Mouse (Mus musculus) splenic B cell, adult 2 months (primary cell): ENCODE data around the gene Endou.

ENCODE experiments used
- DNase-seq: peaks from one replicate; pipeline ENCODE4 v3.0.0-alpha.2; 2011; ENCODE audit warnings: low read depth, low spot score
- H3K27me3 ChIP-seq: 2 replicates; pipeline ENCODE4 v1.6.1; 2012; ENCODE audit warnings: mild to moderate bottlenecking, low read length, moderate library complexity, mixed read lengths; ENCODE audit not compliant: control insufficient read depth, poor library complexity, insufficient read depth, severe bottlenecking
- H3K36me3 ChIP-seq: 2 replicates; pipeline ENCODE4 v1.6.1; 2012; ENCODE audit warnings: mild to moderate bottlenecking, low read length, moderate library complexity, mixed read lengths; ENCODE audit not compliant: control insufficient read depth, poor library complexity, insufficient read depth, severe bottlenecking

Gene Endou

DNA sequence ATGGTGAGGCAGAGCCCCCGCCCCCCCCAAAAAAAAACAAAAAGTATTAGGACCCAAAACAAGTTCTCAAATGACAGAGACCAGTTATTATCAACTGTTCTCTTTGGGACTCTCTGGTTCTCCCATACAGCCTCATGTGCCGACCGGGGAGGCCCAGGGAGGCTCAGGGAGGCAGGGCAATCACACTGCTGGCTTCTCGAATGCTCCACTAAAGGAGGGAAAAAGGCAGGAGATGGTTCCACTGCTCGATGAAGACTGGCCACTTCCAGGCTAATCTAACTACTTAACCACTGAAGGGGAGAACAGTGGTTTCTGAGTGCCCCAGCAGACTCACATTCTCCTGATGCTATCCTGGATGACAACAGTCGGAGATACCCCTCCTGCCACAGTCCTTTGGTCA, 18.6 kb downstream of the Endou start:
- no peak for DNase-seq
- no peaks in the 10 kb centered on the region for H3K36me3 ChIP-seq
- H3K27me3 ChIP-seq = no peaks in the 10 kb centered on the region

DNA sequence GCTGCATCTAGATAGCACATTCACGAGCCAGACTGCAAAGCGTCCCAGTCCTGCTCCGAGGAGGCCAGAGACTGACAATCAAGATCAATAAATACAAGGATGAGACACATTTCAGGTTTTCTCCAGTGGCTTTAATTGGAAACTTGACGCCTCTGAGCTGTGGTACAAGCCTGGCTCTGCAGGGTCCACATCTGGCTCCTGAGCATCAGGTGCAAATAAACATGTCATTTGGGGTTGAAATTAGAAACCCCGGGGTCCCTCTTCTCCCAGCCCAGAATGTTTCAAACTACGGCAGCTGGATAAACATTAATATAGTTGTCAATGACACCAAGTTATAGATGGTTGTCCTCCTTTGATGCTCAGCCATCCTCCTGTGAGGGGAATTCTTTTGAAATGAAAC, 20.2 kb downstream of the Endou start:
- Histone ChIP-seq H3K36me3 (no peaks in the 10 kb centered on the region), H3K27me3 (no peaks in the 10 kb centered on the region)
- no peak for DNase-seq

DNA sequence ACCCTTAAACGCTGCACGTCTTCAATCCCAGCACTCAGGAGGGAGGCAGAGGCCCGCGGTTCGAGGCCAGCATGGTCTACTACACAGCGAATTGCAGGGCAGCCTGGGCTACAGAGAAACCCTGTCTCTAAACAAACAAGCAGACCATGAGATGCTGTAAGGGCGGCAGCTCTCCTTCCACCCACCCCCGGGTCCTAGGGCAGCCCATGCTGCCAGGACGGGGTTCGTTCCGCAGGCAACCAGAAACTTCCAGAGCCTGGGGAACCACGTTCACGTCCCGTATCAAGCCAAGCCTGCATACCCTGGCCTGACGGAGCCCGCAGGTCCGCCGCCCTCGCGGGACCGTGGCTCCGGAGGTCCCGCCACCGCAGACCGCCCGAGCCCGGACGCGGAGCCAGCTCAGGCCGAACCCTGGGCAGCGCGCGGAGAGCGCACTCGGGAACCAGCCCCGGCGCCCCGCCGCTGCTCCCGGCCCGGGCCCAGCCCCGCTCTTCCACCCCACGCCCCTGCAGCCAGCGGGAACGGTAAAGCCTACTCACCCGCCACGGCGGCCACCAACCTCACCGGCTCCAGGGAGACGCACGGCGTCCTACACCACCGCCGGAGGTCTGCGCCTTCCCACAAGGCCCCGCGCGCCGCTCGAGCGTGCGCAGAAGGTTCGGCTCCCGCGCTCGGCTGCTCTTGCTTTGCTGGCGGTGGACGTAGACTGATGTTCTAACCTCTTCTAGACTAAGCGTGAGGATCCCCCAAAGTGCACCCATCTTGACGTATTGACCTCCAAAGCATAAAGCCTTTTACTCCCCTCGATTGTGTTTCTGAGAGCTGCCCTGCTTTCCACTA, 25.7 kb downstream of the Endou start, which contains the start of gene Rpap3:
Gene Rpap3, minus strand, starts transcription at position 615 of the 840 bp plus-strand sequence.
- peak; percentile 81 for DNase-seq
- Histone ChIP-seq H3K27me3 (no peaks in the 10 kb centered on the region), H3K36me3 (peaks cover under 1% of the 10 kb centered on the region; the same call in 1 of the 2 replicates)

DNA sequence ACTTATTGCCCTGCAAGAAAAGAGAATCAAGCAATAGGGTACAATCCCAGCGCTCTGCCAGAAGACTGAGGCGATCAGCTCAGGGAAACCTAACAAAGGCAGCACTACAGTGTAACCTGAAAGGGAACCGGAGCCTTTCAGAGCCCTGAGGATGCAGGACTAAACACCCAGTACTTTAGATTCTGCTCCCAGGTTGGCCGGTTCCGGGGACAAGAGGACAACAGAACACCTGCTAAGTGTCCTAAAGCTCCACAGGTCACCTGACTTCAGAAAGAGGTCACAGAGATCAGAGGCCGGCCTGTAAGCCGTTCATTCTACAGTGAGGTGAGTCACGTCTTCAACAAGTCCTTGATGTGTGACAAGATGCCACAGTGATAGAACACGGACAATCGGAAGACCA, 34.5 kb downstream of the Endou start:
- H3K36me3 ChIP-seq = peaks cover 19% of the 10 kb centered on the region
- no peak for DNase-seq
- H3K27me3 ChIP-seq = no peaks in the 10 kb centered on the region; the same call in 1 of the 2 replicates

DNA sequence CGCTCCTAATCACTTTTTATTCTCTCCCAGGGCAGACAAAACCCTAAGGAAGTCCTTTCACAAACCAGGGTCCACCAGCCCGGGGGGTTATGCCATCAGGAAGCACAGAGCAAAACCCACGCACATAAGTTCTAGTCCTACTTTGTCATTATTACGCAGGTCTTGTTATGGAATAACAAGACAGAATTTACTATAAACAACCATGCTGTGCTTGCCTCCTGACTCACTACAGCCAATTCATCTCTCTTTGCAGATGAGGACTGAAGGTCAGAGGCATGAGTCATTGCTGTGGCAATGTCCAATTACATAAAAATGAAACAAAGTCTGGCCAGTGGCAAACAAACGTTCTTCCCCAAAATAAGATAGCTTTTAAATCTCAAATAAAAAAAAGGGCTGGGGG, 37.7 kb downstream of the Endou start:
- no peak for DNase-seq
- no peaks in the 10 kb centered on the region; the same call in 1 of the 2 replicates for H3K27me3 ChIP-seq
- H3K36me3 ChIP-seq = peaks cover 20% of the 10 kb centered on the region

DNA sequence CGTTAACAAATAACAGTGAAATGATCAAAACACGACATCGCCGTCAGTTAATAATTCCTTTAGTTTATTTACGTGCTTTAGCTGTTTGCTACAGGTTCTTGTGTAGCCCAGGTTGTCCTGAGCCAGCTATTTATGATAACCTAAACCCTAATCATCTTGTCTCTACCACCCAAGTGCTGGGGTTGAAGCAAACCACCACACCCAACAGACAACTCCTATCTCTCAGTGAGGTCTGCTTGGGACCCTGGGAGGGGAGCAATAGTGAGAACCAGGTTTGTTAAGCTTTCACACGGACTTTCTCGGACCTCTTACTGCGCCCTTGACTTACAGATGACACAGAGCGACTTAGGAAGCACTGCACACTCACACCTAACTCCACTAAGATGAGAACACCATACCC, 47.0 kb downstream of the Endou start:
- DNase-seq = no peak
- Histone ChIP-seq H3K27me3 (no peaks in the 10 kb centered on the region), H3K36me3 (peaks cover 24% of the 10 kb centered on the region)

DNA sequence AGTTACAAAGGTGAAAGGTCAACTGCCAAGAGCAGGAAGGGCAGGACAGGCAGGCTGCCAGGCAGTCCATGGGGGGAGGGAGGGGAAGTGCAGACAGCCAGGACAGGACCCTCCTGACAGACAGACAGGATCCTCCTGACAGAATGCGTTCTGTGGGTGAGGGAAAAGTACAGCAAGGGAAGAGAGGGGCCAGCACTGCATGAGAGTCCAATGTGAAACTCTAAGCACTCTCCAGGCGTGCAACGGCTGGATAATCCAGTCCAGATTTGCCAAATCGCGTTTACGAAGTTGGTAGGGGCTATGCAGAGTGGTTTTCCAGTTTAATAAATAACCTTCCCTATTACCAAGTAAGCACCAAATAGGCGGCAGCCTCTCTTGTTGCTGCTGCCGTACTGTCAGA, 49.1 kb downstream of the Endou start:
- DNase-seq = no peak
- no peaks in the 10 kb centered on the region for H3K27me3 ChIP-seq

DNA sequence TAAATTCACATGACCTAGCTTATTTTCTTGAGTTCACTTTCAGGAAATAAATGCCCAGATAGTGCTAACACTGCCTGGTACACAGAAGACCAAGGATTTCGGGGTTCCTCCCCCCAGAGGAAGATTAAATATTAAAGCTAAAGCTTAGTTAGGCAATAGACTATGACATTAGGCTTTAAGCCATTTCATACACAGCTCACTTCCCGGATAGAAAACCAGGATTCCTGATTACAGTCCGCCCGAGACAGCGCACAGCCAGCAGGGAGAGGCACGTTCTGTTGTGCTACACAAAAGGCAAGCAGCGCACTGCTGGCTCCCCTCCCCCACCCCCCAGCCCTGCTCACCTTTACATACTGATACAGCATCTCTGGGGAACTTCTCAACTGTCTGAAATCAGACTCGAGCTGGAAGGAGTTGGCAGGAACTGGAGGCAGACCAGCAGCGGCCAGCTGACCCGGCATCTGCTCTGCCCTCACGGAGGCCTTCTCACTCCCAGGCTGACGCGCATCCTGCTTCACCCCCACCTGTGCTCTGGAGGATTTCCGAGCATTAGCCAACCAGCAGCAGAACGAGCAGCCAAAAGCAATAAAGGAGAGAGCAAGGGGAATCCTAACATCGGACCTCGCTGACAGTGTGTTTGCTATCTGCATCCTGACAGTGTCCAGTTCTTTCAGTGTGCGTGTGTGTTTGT, 51.0 kb downstream of the Endou start:
- Histone ChIP-seq H3K27me3 (no peaks in the 10 kb centered on the region), H3K36me3 (peaks cover 22% of the 10 kb centered on the region)
- no peak for DNase-seq

More for the DNA sequence above, 49.1 kb downstream of the Endou start:
- H3K36me3 ChIP-seq = peaks cover 24% of the 10 kb centered on the region

DNA sequence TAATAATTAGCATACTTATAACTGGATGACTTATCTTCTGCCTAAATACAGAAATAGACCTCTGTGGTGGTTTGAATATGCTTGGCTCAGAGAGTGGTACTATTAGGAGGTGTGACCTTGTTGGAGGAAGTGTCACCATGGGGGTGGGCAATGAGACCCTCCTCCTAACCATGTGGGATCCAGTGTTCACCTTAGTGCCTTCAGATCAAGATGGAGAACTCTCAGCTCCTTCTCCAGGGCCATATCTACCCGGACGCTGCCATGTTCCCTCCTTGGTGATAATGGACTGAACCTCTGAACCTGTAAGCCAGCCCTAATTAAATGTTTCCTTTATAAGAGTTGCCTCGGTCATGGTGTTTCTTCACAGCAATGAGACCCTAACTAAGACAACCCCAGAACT, 53.8 kb downstream of the Endou start:
- no peak for DNase-seq
- Histone ChIP-seq H3K27me3 (no peaks in the 10 kb centered on the region), H3K36me3 (peaks cover 11% of the 10 kb centered on the region)

DNA sequence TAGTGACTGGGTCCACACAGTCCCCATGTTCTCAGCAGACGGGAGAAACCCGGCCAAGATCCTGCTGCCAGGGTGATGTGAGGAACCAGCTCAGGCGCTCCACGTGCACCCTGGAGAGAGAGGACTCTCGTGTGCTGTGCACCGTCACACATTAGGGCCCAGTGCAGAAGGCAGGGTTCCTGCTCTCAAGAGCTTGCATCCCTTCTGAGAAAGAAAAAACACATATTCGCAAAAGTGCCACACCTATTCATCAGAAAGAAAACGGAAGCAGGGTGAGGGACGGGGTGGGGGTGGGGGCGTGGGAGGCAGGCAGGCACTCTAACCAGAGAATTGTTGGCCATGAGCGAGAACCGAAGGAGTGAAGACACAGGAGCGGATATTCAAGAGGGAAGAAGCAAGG, 55.2 kb downstream of the Endou start:
- DNase-seq = no peak
- no peaks in the 10 kb centered on the region for H3K27me3 ChIP-seq
- peaks cover 8% of the 10 kb centered on the region for H3K36me3 ChIP-seq

DNA sequence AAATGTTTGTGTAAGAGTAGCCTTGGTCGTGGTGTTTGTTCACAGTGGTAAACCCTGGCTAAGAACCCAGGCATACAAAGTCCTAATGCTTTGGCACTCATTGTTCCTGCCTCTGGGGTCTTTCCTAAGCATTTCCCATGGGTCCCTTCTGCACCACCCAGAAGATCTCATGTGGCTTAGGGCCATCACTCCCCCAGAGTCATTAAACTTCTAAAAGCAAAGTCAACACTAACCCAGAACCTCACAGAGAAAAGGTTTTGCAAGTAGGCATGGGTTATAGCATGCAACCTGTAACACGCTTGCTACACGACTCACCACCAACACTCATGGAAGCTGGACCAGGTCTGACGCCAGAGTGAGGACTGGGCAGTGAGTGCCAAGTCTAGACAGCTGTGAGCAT, 56.7 kb downstream of the Endou start:
- Histone ChIP-seq H3K27me3 (no peaks in the 10 kb centered on the region), H3K36me3 (peaks cover 8% of the 10 kb centered on the region)
- no peak for DNase-seq

DNA sequence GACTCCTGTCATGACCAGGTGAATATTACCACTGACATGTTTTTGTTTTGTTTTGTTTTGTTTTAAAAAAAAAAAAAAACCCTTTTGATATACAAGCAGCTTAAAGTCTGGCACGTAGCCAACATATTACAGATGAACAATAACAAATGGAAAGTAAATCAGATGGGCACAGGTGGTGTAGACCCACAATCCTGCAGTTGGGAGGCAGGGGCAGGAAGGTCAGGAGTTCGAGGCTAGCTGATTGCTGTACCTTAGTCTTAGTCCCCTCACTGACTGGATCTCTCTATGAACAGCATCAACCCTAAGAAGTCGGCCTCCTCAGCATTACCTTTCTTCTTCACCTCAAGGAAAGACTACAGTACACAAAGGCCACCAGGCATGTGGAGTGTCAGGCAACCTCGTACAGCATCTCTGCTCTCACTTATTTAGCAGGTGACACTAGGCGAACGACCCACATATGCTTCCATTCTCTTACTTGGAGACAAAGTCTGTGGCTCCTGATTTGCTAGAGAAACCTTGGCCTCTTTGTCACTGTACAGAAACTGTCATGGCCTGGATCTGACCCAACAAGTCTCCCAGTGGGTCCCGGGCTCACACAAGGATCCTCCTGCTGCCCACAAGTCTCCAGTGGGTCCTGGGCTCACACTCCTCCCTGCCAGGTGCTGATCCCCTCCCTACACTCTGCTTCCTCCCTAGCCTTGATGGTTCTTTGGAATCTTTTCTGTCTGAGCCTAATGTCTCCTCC, 57.7 kb downstream of the Endou start:
- no peak for DNase-seq
- Histone ChIP-seq H3K36me3 (peaks cover 8% of the 10 kb centered on the region), H3K27me3 (no peaks in the 10 kb centered on the region)

DNA sequence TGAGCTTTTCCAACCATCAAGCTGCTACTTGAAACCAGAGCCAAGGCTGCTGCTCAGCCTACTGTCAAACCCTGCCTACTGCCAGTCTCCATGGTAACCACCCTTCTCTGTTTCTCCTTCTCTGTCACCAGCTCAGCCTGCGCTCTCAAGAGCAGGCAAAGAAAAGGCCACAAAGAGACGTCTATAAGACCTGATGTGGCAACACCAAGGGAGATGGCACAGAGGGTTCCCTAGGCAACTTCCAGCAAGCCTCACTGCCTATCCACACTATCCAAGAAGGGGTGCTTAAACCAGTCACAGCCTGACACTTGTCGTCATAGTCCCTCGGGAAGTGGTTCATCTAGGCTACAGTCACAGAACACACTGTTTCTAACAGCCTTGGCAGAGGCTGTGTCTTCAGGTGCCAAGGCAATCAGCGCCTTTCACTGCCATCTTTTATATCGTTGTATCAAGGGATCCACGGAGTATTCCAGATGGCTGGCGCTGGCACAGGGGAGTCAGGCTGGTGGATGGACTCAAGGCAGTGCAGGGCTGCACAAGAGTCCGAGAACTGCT, 58.9 kb downstream of the Endou start:
- DNase-seq = no peak
- no peaks in the 10 kb centered on the region for H3K27me3 ChIP-seq
- peaks cover 5% of the 10 kb centered on the region for H3K36me3 ChIP-seq

DNA sequence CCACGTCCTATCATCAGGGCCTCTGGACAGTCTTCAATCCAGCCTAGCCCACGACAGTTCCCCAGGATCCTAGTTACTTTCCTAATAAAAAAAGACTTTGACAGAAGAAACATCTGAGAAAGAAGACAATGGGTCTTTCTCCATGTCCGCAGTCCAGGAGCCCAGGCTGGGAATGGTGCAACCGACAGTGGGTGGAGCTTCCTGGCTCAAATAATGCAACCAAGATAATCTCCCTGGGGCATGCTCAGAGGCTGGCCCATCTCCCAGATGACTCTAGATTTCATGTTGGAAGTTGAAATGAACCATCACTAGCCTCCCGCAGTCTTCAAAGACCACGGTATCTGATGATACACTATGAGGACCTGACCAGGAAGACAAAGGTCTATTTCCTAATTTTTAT, 60.6 kb downstream of the Endou start:
- no peaks in the 10 kb centered on the region for H3K27me3 ChIP-seq
- DNase-seq = no peak
- 0 out of 2 replicates have a peak, but pooled peaks cover 2% of the 10 kb centered on the region for H3K36me3 ChIP-seq
